Mouse (Mus musculus): ENCODE results near the gene Hinfp.
A peak's percentile ranks its signal among the peaks of the same experiment; 100 is the strongest.
"Not testable (repeated sequence)": the region's sequence is repeated elsewhere in the genome, so short reads cannot be mapped to it uniquely, and the experiment has no call there.

The Hinfp gene

GRCm38 (mm10) chr9:44311136-44312134 is 6.0 kb upstream of the Hinfp start:
- no peak for DNase-seq

- DNase-seq, result no peak
Measured at GRCm38 (mm10) chr9:44310750-44311135, 5.3 kb upstream of the Hinfp start.

- DNase-seq, result no peak
Measured at GRCm38 (mm10) chr9:44309756-44310155, 4.3 kb upstream of the Hinfp start.

GRCm38 (mm10) chr9:44307248-44307647 is 1.8 kb upstream of the Hinfp start:
- no peak for DNase-seq

GRCm38 (mm10) chr9:44306532-44306931 is 1.1 kb upstream of the Hinfp start:
- DNase-seq, result no peak

GRCm38 (mm10) chr9:44300001-44300400 is 5.5 kb downstream of the Hinfp start:
- not testable (repeated sequence) for DNase-seq

- DNase-seq, result peak; percentile 78
Measured at GRCm38 (mm10) chr9:44292490-44292889, 13.0 kb downstream of the Hinfp start.

GRCm38 (mm10) chr9:44288959-44289291 is 16.5 kb downstream of the Hinfp start:
- peak; percentile 57 for DNase-seq

- DNase-seq, result peak; percentile 88
Measured at GRCm38 (mm10) chr9:44288076-44288958, 17.2 kb downstream of the Hinfp start, which contains the start of gene Abcg4. Abcg4 (minus strand) TSS chr9:44288615.

- DNase-seq, result peak; percentile 73
Measured at GRCm38 (mm10) chr9:44287401-44288075, 17.9 kb downstream of the Hinfp start.

GRCm38 (mm10) chr9:44287003-44287400 is 18.5 kb downstream of the Hinfp start:
- DNase-seq, result peak; percentile 68

GRCm38 (mm10) chr9:44286256-44286850 is 19.1 kb downstream of the Hinfp start:
- peak; percentile 83 for DNase-seq

- no peak for DNase-seq
Measured at GRCm38 (mm10) chr9:44283183-44283582, 22.3 kb downstream of the Hinfp start.

- DNase-seq, result no peak
Measured at GRCm38 (mm10) chr9:44269973-44270372, 35.5 kb downstream of the Hinfp start.

- peak; percentile 64 for DNase-seq
Measured at GRCm38 (mm10) chr9:44269077-44269476, 36.4 kb downstream of the Hinfp start.

GRCm38 (mm10) chr9:44268432-44268831 is 37.0 kb downstream of the Hinfp start, which contains the start of gene Nlrx1:
Nlrx1 (minus strand) TSS chr9:44268599.
- DNase-seq, result peak; percentile 51

GRCm38 (mm10) chr9:44268027-44268360 is 37.5 kb downstream of the Hinfp start:
- DNase-seq, result peak; percentile 89

GRCm38 (mm10) chr9:44267319-44268026 is 38.0 kb downstream of the Hinfp start:
- DNase-seq, result no peak

GRCm38 (mm10) chr9:44266478-44267226 is 38.8 kb downstream of the Hinfp start:
- no peak for DNase-seq

GRCm38 (mm10) chr9:44261388-44261787 is 44.1 kb downstream of the Hinfp start:
- DNase-seq, result no peak

GRCm38 (mm10) chr9:44259014-44259413 is 46.5 kb downstream of the Hinfp start:
- no peak for DNase-seq
